Mouse (Mus musculus): Measurements from ENCODE around the gene Lamc1. TPM values are rescaled to one million over a fixed set of nuclear protein-coding genes. Genes with fewer than 3 reads are reported as not detected.

Gene Lamc1
- 14.8 and 15.7 TPM in 2 replicates for polyA plus RNA-seq (2016; fragmentation: Nextera tagmentation; extraction: Ambion mirVana)

DNA sequence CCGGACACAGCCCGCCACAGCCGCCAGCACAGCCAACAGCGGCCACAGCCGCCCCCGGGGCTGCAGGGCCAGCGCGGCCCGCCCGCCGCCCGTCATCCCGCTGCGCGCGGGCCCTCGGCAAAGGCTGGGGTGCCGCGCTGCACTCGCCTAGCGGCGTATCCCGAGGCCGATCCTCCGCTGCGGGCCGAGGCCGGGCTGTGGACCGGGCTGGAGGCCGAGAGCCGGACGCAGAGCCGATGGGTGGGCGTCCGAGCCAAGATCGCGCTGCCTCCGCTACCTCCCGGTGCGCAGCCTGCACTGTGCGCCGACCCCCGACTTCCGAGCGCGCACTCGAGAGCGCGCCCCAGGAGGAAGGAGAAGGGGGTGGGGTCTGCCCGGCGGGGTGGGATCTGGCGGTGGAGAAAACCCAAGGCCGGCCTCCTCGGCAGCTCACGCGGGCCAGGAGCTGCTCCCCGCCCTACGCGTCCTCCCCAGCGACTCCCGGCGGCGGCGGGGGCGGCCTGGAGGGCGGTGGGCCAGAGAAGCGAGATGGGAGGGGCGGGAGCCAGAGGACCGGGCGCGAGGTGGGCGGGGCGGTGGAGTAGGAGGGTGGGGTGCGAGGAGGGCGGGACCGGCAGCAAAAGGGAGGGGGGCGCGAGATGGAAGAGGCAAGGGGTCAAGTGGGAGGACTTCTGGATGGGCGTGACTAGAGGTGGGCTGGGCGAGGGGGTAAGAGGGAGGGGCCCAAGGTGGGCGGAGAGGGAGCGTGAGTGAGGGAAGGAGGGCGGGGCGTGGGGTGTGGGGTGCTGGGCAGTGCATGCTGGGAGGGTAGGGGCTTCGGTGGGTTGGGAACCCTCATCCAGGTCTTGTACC is at the start of gene Lamc1:
Gene Lamc1 (minus strand): TSS at position 343 of the 852 bp plus-strand sequence.
- Histone ChIP-seq H3K27ac (peak within 1 kb of the TSS; percentile 73), H3K9me3 (replicated peaks) (no peaks in the 10 kb centered on the region), H3K36me3 (no peaks in the 10 kb centered on the region), H3K9ac (peak within 1 kb of the TSS; percentile 83), H3K27me3 (replicated peaks) (peaks cover 5% of the 10 kb centered on the region; the same call in 1 of the 2 replicates), H3K4me3 (peak within 1 kb of the TSS; percentile 81), H3K4me2 (peak within 1 kb of the TSS; percentile 99), H3K4me1 (peaks cover 40% of the 10 kb centered on the region)
- under 1% methylated on average over 70 of the region's 85 CpGs for WGBS (ENCODE audit: insufficient replicate concordance)
- peak; percentile 79 for ATAC-seq

DNA sequence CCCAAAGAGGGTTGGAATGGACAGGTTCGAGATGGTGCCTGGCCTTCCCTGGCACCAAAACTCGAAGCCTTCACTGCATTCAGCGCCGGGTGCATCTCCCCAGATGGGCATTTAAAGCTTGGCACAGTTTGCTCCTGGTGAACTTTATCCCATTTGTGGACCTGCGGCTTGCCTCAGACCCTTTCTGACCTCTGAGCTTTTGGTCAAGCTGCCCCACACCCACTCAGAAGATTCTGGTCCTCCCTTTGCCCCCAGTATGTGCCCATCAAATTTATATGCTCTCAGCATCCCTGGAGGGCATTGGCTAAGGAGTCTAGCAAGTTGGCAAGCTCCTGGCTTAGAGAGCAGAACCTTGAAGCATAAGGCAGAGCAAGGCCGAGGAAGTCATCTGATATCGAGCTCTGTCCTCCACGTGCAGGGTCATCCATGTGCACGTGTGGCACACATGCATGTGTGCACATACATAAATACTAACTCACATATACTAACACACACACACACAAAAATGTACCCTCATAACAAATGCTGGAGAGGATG is 48.2 kb upstream of the Lamc1 start:
- Histone ChIP-seq H3K9me3 (replicated peaks) (no peaks in the 10 kb centered on the region), H3K27me3 (replicated peaks) (0 out of 2 replicates have a peak, but pooled peaks cover 4% of the 10 kb centered on the region)
- no peak for ATAC-seq

DNA sequence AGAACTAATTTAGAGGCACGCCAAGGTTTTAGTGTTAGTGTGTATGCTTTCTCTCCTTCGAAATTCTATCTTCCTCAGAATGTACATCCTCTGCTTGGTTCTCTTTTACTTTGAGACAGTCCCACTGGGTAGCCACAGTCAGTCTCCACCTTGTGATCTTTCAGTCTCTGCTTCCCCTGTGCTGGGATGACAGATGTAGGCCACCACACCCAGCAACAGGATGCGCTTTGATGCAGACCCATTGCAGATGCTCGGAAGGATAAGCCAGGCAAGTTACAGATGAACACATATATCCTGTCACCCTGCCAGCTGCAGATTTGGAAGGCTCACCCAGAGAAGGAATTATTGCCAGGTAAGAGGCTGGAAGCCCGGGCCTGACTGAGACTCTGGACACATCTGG is 47.2 kb upstream of the Lamc1 start:
- H3K27ac ChIP-seq: no peak overlapping the region
- no peak overlapping the region for H3K4me2 ChIP-seq
- no peaks in the 10 kb centered on the region for H3K36me3 ChIP-seq
- H3K4me1 ChIP-seq: no peaks in the 10 kb centered on the region
- 0 out of 2 replicates have a peak, but pooled peaks cover 4% of the 10 kb centered on the region for H3K27me3 ChIP-seq (replicated peaks)
- WGBS (ENCODE audit: insufficient replicate concordance): 60% methylated on average over 5 of the region's 5 CpGs
- H3K9ac ChIP-seq: no peak overlapping the region
- no peak for ATAC-seq
- H3K4me3 ChIP-seq: no peak overlapping the region
- H3K9me3 ChIP-seq (replicated peaks): no peaks in the 10 kb centered on the region

More for the DNA sequence above, 48.2 kb upstream of the Lamc1 start:
- Histone ChIP-seq H3K4me1 (no peaks in the 10 kb centered on the region), H3K4me3 (no peak overlapping the region), H3K9ac (no peak overlapping the region), H3K4me2 (no peak overlapping the region), H3K36me3 (no peaks in the 10 kb centered on the region), H3K27ac (no peak overlapping the region)
- 69% methylated on average over 9 of the region's 9 CpGs for WGBS (ENCODE audit: insufficient replicate concordance)

DNA sequence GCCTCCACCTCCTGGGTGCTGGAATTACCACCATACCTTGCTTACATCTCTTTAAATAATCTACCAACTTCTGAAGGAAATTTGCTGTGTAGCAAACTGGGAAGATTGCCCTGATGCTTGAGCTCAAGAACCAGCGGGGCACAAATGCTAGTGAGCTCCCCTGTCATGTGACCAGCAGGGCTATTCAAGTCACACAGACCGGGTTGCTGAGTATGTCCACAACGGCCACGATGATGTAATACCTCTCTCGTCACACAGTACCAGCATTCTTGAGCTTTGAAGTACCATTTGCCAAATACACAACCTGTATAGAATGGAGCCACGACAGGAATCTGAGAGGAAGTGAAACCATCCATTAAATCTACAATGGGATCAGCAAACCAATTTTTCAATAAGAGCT is 46.0 kb upstream of the Lamc1 start:
- H3K4me2 ChIP-seq: no peak overlapping the region
- ATAC-seq: no peak
- H3K27me3 ChIP-seq (replicated peaks): 0 out of 2 replicates have a peak, but pooled peaks cover 4% of the 10 kb centered on the region
- H3K9me3 ChIP-seq (replicated peaks): no peaks in the 10 kb centered on the region
- H3K36me3 ChIP-seq: no peaks in the 10 kb centered on the region
- no peak overlapping the region for H3K4me3 ChIP-seq
- 48% methylated on average over 6 of the region's 6 CpGs for WGBS (ENCODE audit: insufficient replicate concordance)
- no peak overlapping the region for H3K9ac ChIP-seq
- H3K27ac ChIP-seq: no peak overlapping the region
- no peaks in the 10 kb centered on the region for H3K4me1 ChIP-seq

DNA sequence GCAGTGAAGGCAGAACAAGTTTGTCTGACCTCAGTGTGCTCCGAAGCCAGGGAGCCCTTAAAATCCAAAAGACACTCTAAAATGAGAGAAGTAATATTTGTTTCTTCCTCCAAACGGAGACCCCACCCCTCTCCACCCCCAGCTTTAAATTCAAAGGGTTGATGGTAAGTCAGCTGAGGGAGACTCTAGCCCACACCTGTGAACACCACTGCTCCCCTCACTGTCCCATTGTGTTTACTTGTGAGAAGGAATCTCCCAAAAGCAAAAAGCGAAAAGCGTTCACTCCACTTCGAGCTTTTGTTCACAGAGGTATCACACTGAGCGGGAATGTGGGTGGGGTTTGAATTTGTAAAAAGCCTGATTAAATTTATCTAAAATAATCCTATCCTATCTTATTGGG is 43.9 kb upstream of the Lamc1 start:
- no peaks in the 10 kb centered on the region for H3K36me3 ChIP-seq
- no peak overlapping the region for H3K4me2 ChIP-seq
- ATAC-seq: no peak
- H3K9ac ChIP-seq: no peak overlapping the region
- no peak overlapping the region for H3K27ac ChIP-seq
- H3K27me3 ChIP-seq (replicated peaks): 0 out of 2 replicates have a peak, but pooled peaks cover 4% of the 10 kb centered on the region
- 54% methylated on average over 6 of the region's 6 CpGs for WGBS (ENCODE audit: insufficient replicate concordance)
- no peaks in the 10 kb centered on the region for H3K4me1 ChIP-seq
- no peak overlapping the region for H3K4me3 ChIP-seq
- H3K9me3 ChIP-seq (replicated peaks): no peaks in the 10 kb centered on the region

DNA sequence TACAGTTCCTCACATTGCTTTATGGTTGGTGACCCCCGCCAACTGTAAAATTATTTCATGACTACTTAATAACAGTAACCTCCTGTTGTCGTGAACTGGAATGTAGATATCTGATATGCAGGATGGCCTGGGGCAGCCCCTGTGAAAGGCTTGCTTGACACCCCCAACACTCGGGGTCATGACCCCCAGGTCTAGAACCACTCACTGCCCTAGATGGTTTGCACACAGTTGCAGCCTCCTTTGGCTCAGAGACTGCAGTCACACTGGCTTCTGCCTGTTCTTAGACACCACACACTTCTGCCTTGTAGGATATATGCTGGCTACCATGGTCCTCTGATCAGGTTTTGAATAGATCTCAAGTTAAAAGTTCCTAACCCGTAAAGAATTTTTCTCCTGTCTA is 41.5 kb upstream of the Lamc1 start:
- WGBS (ENCODE audit: insufficient replicate concordance): 65% methylated on average over 4 of the region's 4 CpGs
- no peaks in the 10 kb centered on the region for H3K9me3 ChIP-seq (replicated peaks)
- H3K9ac ChIP-seq: no peak overlapping the region
- no peak overlapping the region for H3K27ac ChIP-seq
- H3K4me1 ChIP-seq: no peaks in the 10 kb centered on the region
- no peak overlapping the region for H3K4me3 ChIP-seq
- no peaks in the 10 kb centered on the region for H3K36me3 ChIP-seq
- H3K27me3 ChIP-seq (replicated peaks): 0 out of 2 replicates have a peak, but pooled peaks cover 4% of the 10 kb centered on the region
- no peak for ATAC-seq
- H3K4me2 ChIP-seq: no peak overlapping the region

DNA sequence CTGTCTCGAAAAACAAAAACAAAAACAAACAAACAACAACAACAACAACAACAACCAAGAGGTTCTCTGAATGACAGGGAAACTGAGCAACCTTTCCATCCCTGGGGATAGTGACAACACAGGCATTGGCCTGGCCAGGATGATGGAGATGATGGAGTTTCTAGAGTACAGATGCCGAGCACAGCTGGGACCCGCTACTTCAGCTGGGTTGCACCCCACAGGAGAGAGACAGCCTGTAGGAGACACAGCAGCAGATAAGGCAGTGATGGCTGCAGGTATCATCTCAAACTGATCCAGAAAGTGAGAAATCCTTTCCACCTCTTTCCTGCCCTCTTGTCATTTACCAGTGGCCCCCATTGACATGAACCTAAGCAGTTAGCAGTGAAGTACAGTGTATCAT is 39.3 kb upstream of the Lamc1 start:
- Histone ChIP-seq H3K9ac (no peak overlapping the region), H3K4me3 (no peak overlapping the region), H3K4me1 (no peaks in the 10 kb centered on the region), H3K27ac (no peak overlapping the region), H3K9me3 (replicated peaks) (no peaks in the 10 kb centered on the region), H3K4me2 (no peak overlapping the region), H3K27me3 (replicated peaks) (no peaks in the 10 kb centered on the region), H3K36me3 (no peaks in the 10 kb centered on the region)
- no peak for ATAC-seq
- WGBS (ENCODE audit: insufficient replicate concordance): 57% methylated on average over 3 of the region's 3 CpGs

DNA sequence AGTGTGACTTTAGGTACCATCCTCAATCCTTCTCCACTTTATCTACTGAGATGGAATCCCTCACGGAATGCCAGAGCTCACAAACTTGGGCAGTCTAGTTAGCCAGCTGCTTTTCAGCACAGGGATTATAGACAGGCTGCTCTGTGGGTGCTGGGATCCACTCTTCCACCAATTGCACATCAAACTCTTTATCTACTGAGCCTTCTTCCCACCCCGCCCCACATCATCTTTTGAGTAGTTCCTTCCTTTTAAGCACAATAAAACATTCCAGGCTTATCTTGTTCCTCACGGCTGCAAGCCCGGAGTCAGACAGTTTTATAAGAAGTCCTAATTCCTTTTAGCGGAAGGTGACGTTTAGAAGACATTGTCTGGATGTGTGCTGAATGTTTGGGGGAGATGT is 36.4 kb upstream of the Lamc1 start:
- 40% methylated on average over 6 of the region's 6 CpGs for WGBS (ENCODE audit: insufficient replicate concordance)

DNA sequence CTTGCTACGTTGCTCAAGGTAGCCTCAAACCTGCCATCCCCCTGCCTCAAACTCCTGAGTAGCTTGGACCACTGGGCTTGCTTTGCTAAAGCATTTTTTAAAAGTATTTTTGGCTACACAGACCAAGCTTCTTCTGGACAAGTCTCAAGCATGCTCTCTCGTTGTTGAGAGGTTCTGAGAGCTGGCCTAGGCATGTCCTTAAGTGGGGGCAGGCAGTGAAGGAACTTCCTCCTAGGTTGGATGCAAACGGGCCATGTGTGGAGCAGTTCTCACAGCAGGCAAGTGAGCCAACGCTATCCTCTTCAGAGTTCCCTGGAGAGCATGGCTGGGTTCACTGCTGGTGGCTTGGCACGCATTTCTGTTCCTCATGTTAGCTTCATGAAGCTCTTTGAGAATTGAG is 34.5 kb upstream of the Lamc1 start:
- Histone ChIP-seq H3K9ac (no peak overlapping the region), H3K27ac (no peak overlapping the region), H3K36me3 (no peaks in the 10 kb centered on the region), H3K9me3 (replicated peaks) (no peaks in the 10 kb centered on the region), H3K4me2 (no peak overlapping the region), H3K4me3 (no peak overlapping the region), H3K4me1 (no peaks in the 10 kb centered on the region), H3K27me3 (replicated peaks) (no peaks in the 10 kb centered on the region)
- WGBS (ENCODE audit: insufficient replicate concordance): 51% methylated on average over 5 of the region's 5 CpGs
- ATAC-seq: no peak

More for the DNA sequence above, 36.4 kb upstream of the Lamc1 start:
- Histone ChIP-seq H3K27ac (no peak overlapping the region), H3K27me3 (replicated peaks) (no peaks in the 10 kb centered on the region), H3K36me3 (no peaks in the 10 kb centered on the region), H3K9ac (no peak overlapping the region), H3K4me2 (no peak overlapping the region), H3K4me3 (no peak overlapping the region), H3K4me1 (no peaks in the 10 kb centered on the region), H3K9me3 (replicated peaks) (no peaks in the 10 kb centered on the region)
- no peak for ATAC-seq

DNA sequence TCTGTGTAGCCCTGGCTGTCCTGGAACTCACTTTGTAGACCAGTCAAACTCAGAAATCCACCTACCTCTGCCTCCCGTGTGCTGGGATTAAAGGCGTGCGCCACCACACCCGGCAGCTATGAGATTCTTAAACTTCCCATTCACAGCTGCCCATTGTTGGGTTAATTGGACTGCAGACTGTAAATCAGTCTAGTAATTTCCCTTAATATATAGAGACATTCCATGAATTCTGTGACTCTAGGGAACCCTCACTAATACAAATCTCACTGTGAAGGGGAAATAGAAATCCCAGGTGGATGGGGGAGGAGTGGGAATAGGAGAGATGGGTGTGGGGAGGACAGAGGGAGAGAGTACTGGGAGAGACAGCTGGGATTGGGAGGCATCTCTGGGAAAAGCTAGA is 29.3 kb upstream of the Lamc1 start:
- Histone ChIP-seq H3K4me1 (no peaks in the 10 kb centered on the region), H3K9ac (no peak overlapping the region), H3K9me3 (replicated peaks) (no peaks in the 10 kb centered on the region), H3K36me3 (no peaks in the 10 kb centered on the region), H3K4me2 (no peak overlapping the region), H3K4me3 (no peak overlapping the region), H3K27me3 (replicated peaks) (no peaks in the 10 kb centered on the region), H3K27ac (no peak overlapping the region)
- WGBS (ENCODE audit: insufficient replicate concordance): 80% methylated on average over 4 of the region's 4 CpGs
- ATAC-seq: no peak

DNA sequence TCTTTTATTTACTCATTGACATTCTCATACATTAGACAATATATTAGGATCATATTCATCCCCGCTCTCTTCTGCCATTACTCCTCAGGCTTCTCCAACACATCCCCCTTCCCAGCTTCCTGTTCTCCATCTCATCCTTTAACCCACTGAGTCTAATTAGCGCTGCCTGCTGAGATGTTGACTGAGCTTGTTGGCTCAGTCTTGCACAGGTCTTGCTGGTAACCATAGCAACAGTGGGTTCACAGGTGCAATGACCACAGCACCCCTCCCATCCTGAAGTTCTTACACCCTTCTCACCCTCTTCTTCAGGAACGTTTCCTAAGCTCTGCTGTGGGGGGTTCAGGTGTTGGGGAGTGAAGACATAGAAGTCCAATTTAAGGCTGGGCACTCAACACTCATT is 28.0 kb upstream of the Lamc1 start:
- no peak overlapping the region for H3K27ac ChIP-seq
- WGBS (ENCODE audit: insufficient replicate concordance): 45% methylated on average over 3 of the region's 3 CpGs
- no peaks in the 10 kb centered on the region for H3K4me1 ChIP-seq
- H3K4me3 ChIP-seq: no peak overlapping the region
- no peak for ATAC-seq
- H3K36me3 ChIP-seq: no peaks in the 10 kb centered on the region
- H3K9ac ChIP-seq: no peak overlapping the region
- H3K9me3 ChIP-seq (replicated peaks): no peaks in the 10 kb centered on the region
- no peaks in the 10 kb centered on the region for H3K27me3 ChIP-seq (replicated peaks)
- no peak overlapping the region for H3K4me2 ChIP-seq

DNA sequence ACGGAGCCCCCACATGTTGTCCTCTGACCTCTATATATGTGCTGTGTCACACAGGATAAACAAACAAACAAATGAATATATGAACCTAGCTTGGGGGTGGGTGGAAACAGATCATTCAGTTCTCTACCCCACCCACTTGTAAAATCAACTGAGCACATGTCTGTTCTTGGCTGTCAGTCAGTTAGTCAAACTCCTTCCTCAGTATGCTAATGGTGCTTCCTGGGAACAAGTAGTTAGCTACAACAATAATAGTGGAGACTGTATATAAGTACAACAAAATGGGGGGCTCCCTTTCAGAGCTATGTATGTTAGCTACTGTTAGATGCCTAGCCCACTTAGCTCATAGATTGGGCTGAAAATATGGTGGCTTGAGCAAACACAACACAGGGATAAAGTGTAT is 24.6 kb upstream of the Lamc1 start:
- H3K4me1 ChIP-seq: no peaks in the 10 kb centered on the region
- H3K27me3 ChIP-seq (replicated peaks): no peaks in the 10 kb centered on the region
- H3K9ac ChIP-seq: no peak overlapping the region
- H3K4me2 ChIP-seq: no peak overlapping the region
- no peak overlapping the region for H3K27ac ChIP-seq
- H3K36me3 ChIP-seq: no peaks in the 10 kb centered on the region
- ATAC-seq: no peak
- H3K4me3 ChIP-seq: no peak overlapping the region
- 81% methylated on average over 1 of the region's 1 CpGs for WGBS (ENCODE audit: insufficient replicate concordance)
- no peaks in the 10 kb centered on the region for H3K9me3 ChIP-seq (replicated peaks)

Data from liver, embryonic 12.5 days (tissue).